Mouse (Mus musculus) stomach, embryonic 16.5 days (tissue): ENCODE data around the gene Inpp4a. TPM values are rescaled to one million over a fixed set of nuclear protein-coding genes. Genes with fewer than 3 reads are reported as not detected.
A peak's percentile ranks its signal among the peaks of the same experiment; 100 is the strongest.

Experiments
- ATAC-seq: fragments of 200-750 bp; cut with Nextera tagmentation; 2 replicates; pipeline ENCODE4 v1.8.0; 2017; ENCODE audit warnings: moderate number of reproducible peaks, moderate TSS enrichment; ENCODE audit not compliant: insufficient read depth, low FRiP score
- H3K27ac ChIP-seq: fragments of 300-500 bp; sonication (generic); 2 replicates; pipeline ENCODE4 v1.5.1; 2014; ENCODE audit warnings: low read length
- H3K27me3 ChIP-seq: fragments of 300-500 bp; sonication (generic); 2 replicates; pipeline ENCODE4 v1.6.1; 2014; ENCODE audit warnings: low read length, control low read depth, mixed read lengths; ENCODE audit not compliant: control insufficient read depth, insufficient read depth
- H3K36me3 ChIP-seq: fragments of 300-500 bp; sonication (generic); 2 replicates; pipeline ENCODE4 v1.6.1; 2014; ENCODE audit warnings: low read length; ENCODE audit not compliant: control insufficient read depth, insufficient read depth
- H3K4me1 ChIP-seq: fragments of 300-500 bp; sonication (generic); 2 replicates; pipeline ENCODE4 v1.6.1; 2014; ENCODE audit warnings: low read length, control low read depth, mixed read lengths; ENCODE audit not compliant: control insufficient read depth, insufficient read depth
- H3K4me2 ChIP-seq: fragments of 300-500 bp; sonication (generic); 2 replicates; pipeline ENCODE4 v1.6.1; 2014; ENCODE audit warnings: low read depth, low read length, mixed read lengths
- H3K4me3 ChIP-seq: fragments of 300-500 bp; sonication (generic); replicated peaks from 2 replicates; pipeline ENCODE4 v1.5.1; 2014; ENCODE audit warnings: mild to moderate bottlenecking, low read length
- H3K9ac ChIP-seq: fragments of 300-500 bp; sonication (generic); 2 replicates; pipeline ENCODE4 v1.6.1; 2014; ENCODE audit warnings: low read length
- H3K9me3 ChIP-seq: fragments of 300-500 bp; sonication (generic); replicated peaks from 2 replicates; pipeline ENCODE4 v1.6.1; 2016; ENCODE audit warnings: low read length, control low read depth; ENCODE audit not compliant: control insufficient read depth
- WGBS: fragments of 180-500 bp; shearing (Covaris S2); extraction: QIAGEN DNeasy Blood & Tissue Kit; methylation state at CpG from one replicate; pipeline ENCODE4 v1.1.7; 2014; 5-methylcytosine and 5-hydroxymethylcytosine counted together
- polyA plus RNA-seq: library from polyadenylated mRNA; unstranded; fragments of >200 nt; fragmentation: Nextera tagmentation; extraction: Ambion mirVana; gene quantifications from 2 replicates; pipeline ENCODE4 v1.2.1, GENCODE M21; 2015

The Inpp4a gene
- polyA plus RNA-seq, 1 experiment from 2014 or later, result 18.8 TPM

GRCm38 (mm10) chr1:37379536-37379935 lies 79.9 kb downstream of the Inpp4a start:
- 33% methylated on average over 4 of the region's 4 CpGs for WGBS
- no peak overlapping the region for H3K27ac ChIP-seq
- no peaks in the 10 kb centered on the region for H3K27me3 ChIP-seq
- no peaks in the 10 kb centered on the region for H3K4me1 ChIP-seq
- H3K4me3 ChIP-seq, result no peak overlapping the region
- H3K4me2 ChIP-seq, result no peak overlapping the region
- ATAC-seq, result peak; percentile 39; the same call in 1 of the 2 replicates
- 0 out of 2 replicates have a peak, but pooled peaks cover 4% of the 10 kb centered on the region for H3K36me3 ChIP-seq
- no peak overlapping the region for H3K9ac ChIP-seq
- H3K9me3 ChIP-seq, result no peaks in the 10 kb centered on the region

GRCm38 (mm10) chr1:37380913-37381312 lies 81.2 kb downstream of the Inpp4a start:
- Histone ChIP-seq H3K9ac (no peak overlapping the region), H3K4me1 (0 out of 2 replicates have a peak, but pooled peaks cover 2% of the 10 kb centered on the region), H3K4me3 (no peak overlapping the region), H3K4me2 (no peak overlapping the region), H3K27ac (no peak overlapping the region), H3K36me3 (0 out of 2 replicates have a peak, but pooled peaks cover 4% of the 10 kb centered on the region), H3K27me3 (no peaks in the 10 kb centered on the region), H3K9me3 (no peaks in the 10 kb centered on the region)
- WGBS, result 76% methylated on average over 5 of the region's 5 CpGs
- no peak for ATAC-seq

- Histone ChIP-seq H3K4me3 (no peak overlapping the region), H3K27me3 (no peaks in the 10 kb centered on the region), H3K27ac (peak overlapping the region; percentile 66), H3K9me3 (no peaks in the 10 kb centered on the region), H3K4me2 (no peak overlapping the region), H3K9ac (peak overlapping the region; percentile 35; the same call in 1 of the 2 replicates), H3K4me1 (0 out of 2 replicates have a peak, but pooled peaks cover 2% of the 10 kb centered on the region), H3K36me3 (0 out of 2 replicates have a peak, but pooled peaks cover 4% of the 10 kb centered on the region)
- ATAC-seq, result peak; percentile 45; the same call in 1 of the 2 replicates
- WGBS, result 81% methylated on average over 3 of the region's 3 CpGs
Measured at GRCm38 (mm10) chr1:37384304-37384703, 84.6 kb downstream of the Inpp4a start.

- 71% methylated on average over 7 of the region's 7 CpGs for WGBS
- peak; percentile 74; the same call in 1 of the 2 replicates for ATAC-seq
- H3K27ac ChIP-seq, result peak overlapping the region; percentile 30
- H3K27me3 ChIP-seq, result no peaks in the 10 kb centered on the region
- no peak overlapping the region for H3K4me3 ChIP-seq
- H3K4me2 ChIP-seq, result no peak overlapping the region
- 0 out of 2 replicates have a peak, but pooled peaks cover 8% of the 10 kb centered on the region for H3K36me3 ChIP-seq
- H3K4me1 ChIP-seq, result 0 out of 2 replicates have a peak, but pooled peaks cover 2% of the 10 kb centered on the region
- H3K9me3 ChIP-seq, result no peaks in the 10 kb centered on the region
- no peak overlapping the region for H3K9ac ChIP-seq
Measured at GRCm38 (mm10) chr1:37386448-37386971, 86.8 kb downstream of the Inpp4a start.

- ATAC-seq, result no peak
- WGBS, result 72% methylated on average over 5 of the region's 5 CpGs
Measured at GRCm38 (mm10) chr1:37393174-37393573, 93.5 kb downstream of the Inpp4a start.

GRCm38 (mm10) chr1:37396481-37396880 lies 96.8 kb downstream of the Inpp4a start:
- no peaks in the 10 kb centered on the region for H3K9me3 ChIP-seq
- H3K4me2 ChIP-seq, result no peak overlapping the region
- H3K27ac ChIP-seq, result no peak overlapping the region
- H3K36me3 ChIP-seq, result no peaks in the 10 kb centered on the region
- WGBS, result 71% methylated on average over 1 of the region's 1 CpGs
- ATAC-seq, result no peak
- no peaks in the 10 kb centered on the region for H3K27me3 ChIP-seq
- peaks cover 13% of the 10 kb centered on the region for H3K4me1 ChIP-seq
- no peak overlapping the region for H3K4me3 ChIP-seq
- H3K9ac ChIP-seq, result no peak overlapping the region

More at GRCm38 (mm10) chr1:37393174-37393573, 93.5 kb downstream of the Inpp4a start:
- Histone ChIP-seq H3K9ac (no peak overlapping the region), H3K27ac (no peak overlapping the region), H3K4me2 (no peak overlapping the region), H3K4me1 (no peaks in the 10 kb centered on the region), H3K9me3 (no peaks in the 10 kb centered on the region), H3K4me3 (no peak overlapping the region), H3K36me3 (0 out of 2 replicates have a peak, but pooled peaks cover 5% of the 10 kb centered on the region), H3K27me3 (no peaks in the 10 kb centered on the region)

- ATAC-seq, result peak; percentile 85
- H3K36me3 ChIP-seq, result no peaks in the 10 kb centered on the region
- H3K4me2 ChIP-seq, result no peak overlapping the region
- no peaks in the 10 kb centered on the region for H3K27me3 ChIP-seq
- peak overlapping the region; percentile 35; the same call in 1 of the 2 replicates for H3K27ac ChIP-seq
- no peak overlapping the region for H3K4me3 ChIP-seq
- H3K4me1 ChIP-seq, result peaks cover 13% of the 10 kb centered on the region
- no peak overlapping the region for H3K9ac ChIP-seq
- no peaks in the 10 kb centered on the region for H3K9me3 ChIP-seq
- WGBS, result 28% methylated on average over 3 of the region's 3 CpGs
Measured at GRCm38 (mm10) chr1:37398961-37399360, 99.3 kb downstream of the Inpp4a start.

- Histone ChIP-seq H3K4me2 (no peak overlapping the region), H3K9ac (no peak overlapping the region), H3K9me3 (no peaks in the 10 kb centered on the region), H3K4me1 (peaks cover 13% of the 10 kb centered on the region), H3K4me3 (no peak overlapping the region), H3K36me3 (no peaks in the 10 kb centered on the region), H3K27me3 (no peaks in the 10 kb centered on the region), H3K27ac (peak overlapping the region; percentile 35; the same call in 1 of the 2 replicates)
- WGBS, result 53% methylated on average over 8 of the region's 8 CpGs
- no peak for ATAC-seq
Measured at GRCm38 (mm10) chr1:37399734-37400133, 100.1 kb downstream of the Inpp4a start.

GRCm38 (mm10) chr1:37401687-37402086 lies 102.0 kb downstream of the Inpp4a start:
- H3K9ac ChIP-seq, result no peak overlapping the region
- no peak overlapping the region for H3K4me3 ChIP-seq
- no peaks in the 10 kb centered on the region for H3K9me3 ChIP-seq
- peaks cover 13% of the 10 kb centered on the region for H3K4me1 ChIP-seq
- H3K27me3 ChIP-seq, result no peaks in the 10 kb centered on the region
- H3K4me2 ChIP-seq, result no peak overlapping the region
- no peak overlapping the region for H3K27ac ChIP-seq
- H3K36me3 ChIP-seq, result no peaks in the 10 kb centered on the region
- WGBS, result 60% methylated on average over 4 of the region's 4 CpGs
- no peak for ATAC-seq
